Mouse (Mus musculus): ENCODE data around the gene Gm21988.

- no peak for TF ChIP-seq CTCF (IDR thresholded peaks at IDR 0.05; ENCODE audit: low read depth, low read length)
- no peak for TF ChIP-seq POLR2A (IDR thresholded peaks at IDR 0.05; ENCODE audit: extremely low read depth, insufficient read depth, low read length)
These were observed 5.6 kb downstream of the Gm21988 start for GRCm38 (mm10) chr11:70234037-70234436.
